Mouse (Mus musculus) frontal cortex, adult 2 months (tissue): ENCODE data around the gene Fbxo7. TPM values are rescaled to one million over a fixed set of nuclear protein-coding genes. Genes with fewer than 3 reads are reported as not detected.
A peak's percentile ranks its signal among the peaks of the same experiment; 100 is the strongest.
"Not testable (repeated sequence)": the region's sequence is repeated elsewhere in the genome, so short reads cannot be mapped to it uniquely, and the experiment has no call there.

Experiments used
- DNase-seq, 2 experiments: peaks; one replicate each; pipeline ENCODE4 v3.0.0; 2022; ENCODE audit warnings: low spot score in 1 of 2; ENCODE audit errors: extremely low spot score in 1 of 2
- polyA plus RNA-seq: library from polyadenylated mRNA; depleted of rRNA; stranded (reverse); fragments of >200 nt; gene quantifications from 2 replicates; pipeline ENCODE4 v1.2.3, GENCODE M21; 2012; rRNA removed

Fbxo7 gene
- 33.9 and 34.7 TPM in 2 replicates for polyA plus RNA-seq

DNA sequence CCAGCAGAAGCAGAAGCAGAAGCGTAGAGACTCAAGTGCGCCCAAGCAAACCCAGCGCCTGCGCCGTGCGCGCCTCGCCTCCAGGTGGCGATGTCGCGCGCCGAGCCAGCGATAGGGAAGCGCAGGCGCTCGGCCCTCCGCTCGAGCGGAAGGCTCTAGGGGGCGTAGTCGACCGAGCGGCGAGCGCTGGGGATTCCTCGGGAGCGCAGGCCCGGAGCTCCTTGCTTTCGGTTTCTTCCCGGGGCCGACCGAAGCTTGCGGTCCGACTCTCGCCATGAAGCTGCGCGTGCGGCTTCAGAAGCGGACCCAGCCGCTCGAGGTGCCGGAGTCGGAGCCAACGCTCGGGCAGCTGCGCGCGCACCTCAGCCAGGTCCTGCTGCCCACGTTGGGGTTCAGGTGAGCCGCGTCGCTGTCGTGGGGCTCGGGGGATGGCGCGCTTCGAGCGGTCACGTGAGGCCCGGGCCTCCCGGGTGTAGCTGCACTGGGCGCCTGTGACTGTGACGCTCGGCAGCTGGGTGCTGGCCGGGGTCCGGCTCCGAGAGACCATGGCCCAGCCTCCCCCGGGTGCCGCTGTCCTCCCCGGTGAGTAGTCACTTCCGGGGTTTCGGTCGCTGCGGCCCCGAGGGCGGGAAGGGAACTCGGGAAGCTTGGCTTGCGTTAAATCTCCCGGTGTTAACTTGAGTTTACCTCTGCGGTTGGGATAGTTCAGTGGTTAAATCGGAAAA lies at the start of gene Fbxo7:
Gene Fbxo7, plus strand, starts transcription at position 224 of the 725 bp plus-strand sequence.
- DNase-seq, result peak; percentile 35 to 86

DNA sequence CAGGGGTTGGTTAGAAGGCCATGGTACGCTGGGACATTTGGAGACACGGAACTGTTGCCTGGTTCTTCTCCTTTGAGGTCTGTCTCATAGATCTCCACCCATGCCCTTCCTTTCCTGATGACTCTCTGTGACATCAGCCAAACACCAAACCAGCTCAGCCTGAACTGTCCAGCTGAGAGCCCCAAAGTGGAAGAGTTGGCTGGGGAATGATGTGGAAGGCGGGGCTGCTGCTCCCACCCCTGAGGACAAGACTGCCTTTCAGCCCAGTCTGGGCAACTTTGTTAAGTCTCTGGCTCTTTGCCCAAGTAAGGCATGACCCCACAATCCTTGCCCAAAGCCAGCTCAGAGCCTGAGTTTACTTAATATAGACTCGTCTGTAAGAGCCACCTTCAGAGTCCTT lies 48.9 kb upstream of the Fbxo7 start:
- peak in 1 of 2 experiments; percentile 33 for DNase-seq

DNA sequence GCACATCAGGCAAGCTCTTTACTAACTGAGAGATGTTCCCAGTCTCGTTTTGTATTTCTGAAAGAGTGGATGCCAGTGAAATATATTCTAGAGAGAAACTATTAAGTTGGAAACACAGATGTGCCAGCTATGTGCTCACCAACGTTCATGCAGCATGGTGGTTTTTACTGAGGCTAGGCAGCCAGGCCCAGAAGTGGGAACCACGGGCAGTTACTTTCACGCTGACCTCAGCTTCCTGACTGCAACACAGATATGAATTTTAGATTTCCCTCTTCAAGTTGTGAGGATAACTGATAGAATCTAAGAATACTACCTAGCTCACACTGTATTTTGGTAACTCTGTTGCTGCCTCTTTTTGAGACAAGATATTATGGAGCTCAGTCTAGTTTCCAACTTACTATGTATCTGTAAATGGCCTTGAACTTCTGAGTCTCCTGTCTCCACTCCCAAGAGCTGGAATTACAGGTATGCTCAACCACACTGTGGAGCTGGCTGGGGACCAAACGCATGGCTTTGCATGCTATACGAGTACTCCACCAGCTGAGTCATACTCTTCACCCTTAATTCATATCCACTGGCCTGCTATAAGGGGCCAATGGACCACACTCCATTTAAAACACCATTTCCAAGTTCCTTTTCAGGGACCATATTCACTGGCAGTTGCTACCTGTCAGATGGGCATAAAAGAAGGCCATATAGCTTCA lies 32.2 kb upstream of the Fbxo7 start:
- no peak for DNase-seq

DNA sequence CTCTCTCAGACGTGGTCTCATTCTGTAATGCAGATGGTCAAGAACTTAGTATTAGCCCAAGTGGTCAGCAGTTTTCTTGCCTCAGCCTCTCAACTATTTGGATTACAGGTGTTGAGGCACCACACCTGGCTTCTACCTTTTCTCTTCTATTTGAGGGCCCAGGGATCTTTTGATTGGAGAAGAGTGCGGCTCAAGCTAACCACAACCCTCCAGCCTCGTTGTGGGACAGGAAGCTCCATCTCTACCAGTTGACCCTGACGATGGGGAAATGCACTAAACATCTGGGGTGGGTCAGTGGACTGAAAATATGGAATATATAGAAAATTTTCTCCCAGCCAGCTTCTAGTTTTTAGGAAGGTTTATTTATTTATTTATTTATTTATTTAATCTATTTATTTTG lies 29.4 kb upstream of the Fbxo7 start:
- no peak for DNase-seq

DNA sequence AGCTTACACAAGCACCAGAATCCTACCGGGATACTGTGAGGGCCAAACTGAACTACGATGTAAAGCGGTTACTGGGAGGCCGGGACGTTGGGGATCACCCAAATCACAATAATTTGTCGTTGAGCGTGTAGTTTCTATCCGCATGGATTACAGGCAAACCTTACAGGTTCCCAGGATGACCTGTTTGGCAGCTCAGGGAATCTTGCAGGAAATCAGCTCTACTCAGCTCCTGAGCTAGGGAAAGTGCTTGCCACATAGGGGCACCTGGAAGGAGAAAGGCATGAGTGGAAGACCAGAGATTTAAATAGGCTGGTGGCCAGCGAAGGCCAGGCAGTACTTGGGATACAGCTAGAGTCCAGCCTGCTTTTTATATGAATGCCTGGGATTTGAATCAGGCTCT lies 27.9 kb upstream of the Fbxo7 start:
- DNase-seq, result no peak

DNA sequence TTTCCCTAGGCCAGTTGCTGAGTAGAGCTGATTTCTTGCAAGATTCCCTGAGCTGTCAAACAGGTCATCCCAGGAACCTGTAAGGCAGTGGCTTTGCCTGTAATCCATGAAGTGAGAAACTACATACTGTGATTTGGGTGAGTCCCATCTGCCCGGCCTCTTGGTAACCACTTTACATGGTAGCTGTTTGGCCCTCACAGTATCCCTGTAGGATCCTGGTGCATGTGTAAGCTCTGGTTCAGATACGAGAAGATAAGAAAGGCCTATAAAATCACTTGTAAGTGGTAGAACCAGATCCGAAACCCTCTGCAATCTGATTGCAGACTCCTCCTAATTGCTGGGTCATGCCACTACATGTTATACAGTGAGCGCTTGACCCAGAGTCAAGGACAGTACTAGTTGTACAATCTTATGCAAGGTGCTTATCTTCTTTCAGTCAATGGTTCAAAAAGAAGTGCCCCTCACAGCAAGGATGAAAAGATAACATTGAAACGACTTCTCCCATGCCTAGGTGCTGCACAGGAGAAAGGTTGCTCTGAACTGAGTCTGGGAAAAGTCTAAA lies 27.1 kb upstream of the Fbxo7 start:
- no peak for DNase-seq

DNA sequence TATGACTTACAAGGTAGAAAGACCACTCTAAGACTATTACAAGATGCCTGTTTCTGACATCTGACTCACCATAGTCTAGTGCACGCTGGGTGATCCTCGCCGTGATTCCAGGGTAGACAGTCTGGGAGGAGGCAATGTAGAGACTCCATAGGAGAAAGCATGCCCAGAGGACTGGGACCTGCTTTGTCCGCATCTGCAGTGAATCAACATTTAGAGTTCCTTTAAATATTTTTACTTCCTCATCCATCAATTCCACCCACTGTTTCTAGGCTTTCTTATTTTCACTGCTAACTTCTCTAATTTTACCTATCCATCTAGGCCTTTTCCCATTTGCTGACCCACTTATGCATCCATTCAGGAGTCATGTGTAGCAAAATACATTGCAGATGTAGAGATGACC lies 21.3 kb upstream of the Fbxo7 start:
- DNase-seq, result no peak

DNA sequence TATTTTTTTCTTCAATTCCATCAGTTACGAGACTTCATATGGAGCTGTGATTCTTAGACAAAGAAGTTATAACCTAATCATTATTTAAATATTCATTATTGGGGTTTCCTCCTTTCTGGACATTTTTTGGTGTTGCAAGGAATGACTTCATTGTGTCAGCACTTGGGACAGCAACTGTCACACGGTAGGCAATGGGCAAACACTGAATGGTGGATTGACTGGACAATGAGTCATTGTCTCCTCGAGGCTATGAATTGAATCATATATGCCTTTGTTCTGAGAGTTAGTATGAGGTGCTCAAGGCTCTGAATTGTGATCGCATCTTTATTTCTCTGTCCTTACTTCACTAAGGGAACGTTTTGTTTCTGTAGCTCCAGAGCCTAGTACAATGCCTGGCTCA lies 15.3 kb upstream of the Fbxo7 start:
- no peak for DNase-seq

DNA sequence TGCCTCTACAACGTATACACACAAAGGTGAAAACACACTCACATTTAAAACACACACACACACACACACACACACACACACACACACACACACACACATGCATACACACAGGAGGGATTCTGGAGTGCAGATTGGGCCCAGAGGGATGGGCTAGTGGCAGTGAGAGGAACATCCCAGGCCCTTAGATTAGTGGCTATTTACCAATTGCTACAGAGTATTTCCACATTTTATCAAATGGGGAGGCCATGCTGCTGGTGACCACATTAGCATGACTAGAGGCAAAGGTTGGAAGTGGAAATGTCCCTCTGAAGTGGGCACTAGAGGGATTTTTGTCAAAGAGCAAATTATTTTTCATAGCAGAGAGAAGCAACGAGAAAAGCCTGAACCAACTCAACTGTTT lies 12.1 kb upstream of the Fbxo7 start:
- no peak for DNase-seq

DNA sequence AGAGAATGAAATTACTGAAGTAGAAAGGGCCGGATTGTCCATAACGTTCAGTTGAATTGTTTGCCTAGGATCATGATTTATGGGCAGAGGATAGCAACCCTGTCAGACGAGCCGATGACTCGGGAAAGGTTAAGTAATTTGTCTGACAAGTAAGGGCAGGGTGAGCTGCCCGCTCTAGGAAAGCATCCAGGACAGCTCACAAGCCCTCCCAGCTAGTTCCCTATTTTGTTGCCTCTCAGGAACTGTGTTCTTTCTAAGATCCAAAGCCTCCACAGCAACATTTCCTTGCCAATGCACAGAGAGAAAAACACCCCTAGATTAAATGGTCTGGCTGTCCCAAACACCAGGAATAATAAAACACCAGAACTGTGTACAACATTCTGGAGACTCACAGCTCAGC lies 11.1 kb upstream of the Fbxo7 start:
- DNase-seq, result no peak

DNA sequence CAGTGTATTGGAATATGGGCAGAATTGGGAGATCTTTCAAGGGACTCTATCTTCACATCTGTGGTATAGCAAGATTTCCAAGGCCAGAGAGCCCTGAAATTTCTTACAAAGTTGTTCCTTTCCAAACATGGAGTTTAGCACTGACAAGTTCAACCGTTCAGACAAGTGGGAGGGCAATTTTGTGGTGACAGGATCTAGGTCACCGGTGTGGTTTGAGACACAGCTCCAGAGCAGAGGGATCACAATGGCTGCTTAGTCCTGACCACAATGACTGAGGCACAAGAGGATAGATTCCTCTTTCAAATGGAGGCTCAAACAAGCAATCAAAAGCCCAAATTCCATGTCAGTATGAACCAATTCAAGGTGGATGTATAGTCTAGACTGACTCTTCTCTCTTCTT lies 10.6 kb upstream of the Fbxo7 start:
- DNase-seq, result no peak

DNA sequence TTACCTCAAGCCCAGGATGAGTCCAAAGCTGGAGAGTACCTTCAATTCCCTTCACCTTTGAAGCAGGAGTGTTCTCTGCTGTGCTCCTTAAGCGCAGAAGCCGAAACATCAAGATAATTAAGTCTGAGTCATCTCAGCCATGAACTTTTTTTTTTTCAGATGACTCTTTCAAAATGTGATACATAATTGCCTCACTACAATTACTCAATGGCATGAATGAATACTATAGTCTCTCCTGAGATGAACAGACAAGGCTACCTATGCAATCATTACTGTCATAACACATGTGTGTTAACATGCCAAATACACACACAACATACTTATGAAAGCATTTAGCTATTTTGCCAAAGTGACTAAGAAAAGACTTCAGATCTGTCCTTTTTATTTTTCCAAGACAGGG lies 10.0 kb upstream of the Fbxo7 start, which contains the start of gene Bpifc:
Gene Bpifc, minus strand, starts transcription at position 115 of the 400 bp plus-strand sequence.
- DNase-seq, result no peak

DNA sequence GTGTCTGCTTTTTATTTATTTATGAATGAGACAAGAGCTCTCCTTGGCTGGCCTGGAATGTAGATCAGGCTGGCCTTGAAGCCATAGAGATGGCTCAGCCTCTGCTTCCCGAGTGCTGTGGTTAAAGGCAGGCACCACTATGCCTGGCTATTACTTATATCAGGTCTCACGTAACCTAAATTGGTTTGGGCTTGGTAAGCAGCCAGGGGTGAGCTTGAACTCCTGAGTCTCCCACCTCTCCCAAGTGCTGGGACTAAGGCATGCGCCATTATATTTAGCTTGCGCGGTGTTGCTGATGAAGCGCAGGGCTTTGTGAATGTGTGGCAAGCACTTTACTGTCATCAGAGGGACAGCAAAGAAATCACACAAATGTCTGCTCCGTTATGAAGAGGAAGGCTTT lies 4.0 kb upstream of the Fbxo7 start:
- DNase-seq, result no peak

DNA sequence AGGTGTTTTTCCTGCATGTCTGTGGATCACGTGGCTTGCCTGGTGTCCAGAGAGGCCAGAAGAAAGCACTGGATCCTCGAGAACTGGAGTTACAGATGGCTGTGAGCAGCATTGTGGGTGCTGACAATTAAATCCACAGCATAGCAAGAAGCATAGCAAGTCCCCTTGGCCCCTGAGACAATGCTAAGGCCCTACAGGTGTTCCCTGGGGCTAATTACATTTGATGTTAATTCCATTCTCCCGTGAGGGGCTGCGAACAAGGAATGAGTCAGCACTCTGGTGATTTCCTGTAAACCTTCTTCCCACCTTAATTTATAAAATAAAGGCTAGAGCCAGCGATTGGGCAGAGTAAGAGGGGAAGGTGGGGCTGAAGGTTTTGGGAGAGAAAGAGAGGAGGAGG lies 3.0 kb upstream of the Fbxo7 start:
- no peak for DNase-seq

DNA sequence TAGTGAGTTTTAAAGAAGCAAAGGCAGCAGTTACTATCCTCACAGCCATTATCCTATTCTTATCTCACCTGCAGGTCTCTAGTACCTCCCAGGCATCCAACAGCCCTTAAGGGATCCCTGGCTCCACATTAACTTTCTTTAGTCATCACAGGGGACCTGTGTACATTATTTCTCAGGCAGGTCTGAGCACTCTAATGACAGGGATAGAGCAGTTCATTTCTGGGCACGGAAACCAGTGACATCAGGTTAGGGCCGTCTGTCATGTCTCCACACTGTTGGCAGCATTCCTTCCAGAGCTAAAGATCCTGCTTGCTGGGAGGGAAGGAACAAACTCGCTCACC lies 394 bp upstream of the Fbxo7 start:
- no peak for DNase-seq

DNA sequence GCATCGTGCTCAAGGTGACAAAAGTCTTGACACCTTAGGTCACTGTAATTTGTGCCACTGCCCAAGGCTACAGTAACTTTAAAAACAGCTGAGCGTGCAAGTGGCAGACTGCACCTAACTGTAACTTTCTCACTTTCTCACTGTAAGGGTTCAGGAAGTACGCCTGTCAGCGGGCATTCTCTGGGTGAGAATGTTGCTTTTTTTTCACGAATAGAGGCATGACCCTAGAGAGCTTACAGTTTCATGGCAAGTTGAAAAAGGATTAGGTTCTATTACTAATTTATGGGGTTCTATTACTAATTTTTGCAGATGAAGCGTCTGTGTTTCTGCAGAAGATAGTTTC lies 673 bp downstream of the Fbxo7 start:
- DNase-seq, result no peak

DNA sequence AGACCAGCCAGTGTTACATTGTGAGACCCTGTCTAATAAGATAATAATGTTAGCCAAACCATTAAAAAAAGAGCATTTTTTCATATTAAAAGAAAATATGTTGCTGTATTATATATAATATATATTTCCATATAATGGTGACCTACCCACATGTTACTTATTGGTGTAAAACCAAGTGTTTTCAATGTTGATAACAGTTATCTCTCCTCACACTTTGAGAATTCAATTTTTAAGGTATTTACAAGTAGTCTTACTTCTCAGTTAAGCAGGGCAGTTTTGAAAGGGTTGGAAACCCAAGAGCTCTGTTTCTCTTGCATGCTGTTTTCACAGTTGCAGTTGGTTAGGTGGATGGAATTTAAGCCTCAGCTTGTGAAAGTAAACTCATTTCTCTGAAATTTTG lies 1.4 kb downstream of the Fbxo7 start:
- DNase-seq, result no peak

DNA sequence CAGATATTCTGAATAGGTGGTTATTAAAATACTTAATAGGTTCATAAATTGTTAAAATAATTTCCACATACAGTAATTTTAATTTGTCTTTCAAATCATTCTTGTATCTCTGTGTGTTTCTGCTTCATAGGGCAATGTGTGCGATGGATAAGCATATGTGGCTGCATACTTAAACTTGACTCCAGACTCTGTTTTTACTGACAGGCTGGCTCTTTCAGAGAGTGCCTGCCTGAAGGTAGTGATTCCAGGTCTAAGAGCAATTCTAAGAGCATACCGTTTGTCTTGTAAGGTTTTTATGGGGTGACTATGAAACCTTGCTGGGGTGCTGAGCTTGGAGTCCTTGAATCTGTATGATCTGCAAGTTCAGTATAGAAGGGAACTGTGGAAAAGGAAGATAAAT lies 4.1 kb downstream of the Fbxo7 start:
- DNase-seq, result no peak

DNA sequence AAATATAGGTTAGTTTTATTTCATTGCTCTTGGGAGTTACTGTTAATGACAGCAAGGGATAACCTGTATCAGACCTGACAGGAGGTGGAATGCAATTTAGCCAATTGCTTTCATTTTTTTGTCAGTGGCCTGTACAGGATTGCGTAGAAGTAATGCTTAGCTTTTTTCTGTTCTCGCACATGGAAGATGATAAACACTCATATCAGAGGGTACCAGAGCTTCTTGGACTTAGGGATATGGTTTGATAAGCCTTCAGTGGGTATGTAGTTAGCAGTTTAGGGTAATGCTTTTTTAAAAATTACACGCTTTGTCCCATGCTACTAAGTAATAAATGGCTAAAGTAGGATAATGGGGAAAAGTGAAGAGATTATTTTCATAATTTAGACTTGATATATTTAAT lies 4.6 kb downstream of the Fbxo7 start:
- no peak for DNase-seq

DNA sequence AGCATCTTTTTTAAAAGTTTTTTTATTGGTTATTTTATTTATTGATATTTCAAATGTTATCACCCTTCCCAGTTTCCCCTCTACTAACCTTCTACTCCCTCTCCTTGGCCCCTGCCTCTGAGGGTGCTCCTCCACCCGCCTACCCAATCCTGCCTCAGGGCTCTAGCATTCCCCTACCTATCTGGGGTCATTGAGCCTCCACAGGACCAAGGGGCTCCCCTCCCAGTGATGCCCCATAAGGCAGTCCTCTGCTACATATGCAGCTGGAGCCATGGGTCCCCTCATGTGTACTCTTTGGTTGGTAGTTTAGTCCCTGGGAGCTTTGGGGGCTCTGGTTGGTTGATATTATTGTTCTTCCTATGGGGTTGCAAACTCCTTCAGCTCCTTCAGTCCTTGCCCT lies 5.0 kb downstream of the Fbxo7 start:
- DNase-seq, result not testable (repeated sequence)

DNA sequence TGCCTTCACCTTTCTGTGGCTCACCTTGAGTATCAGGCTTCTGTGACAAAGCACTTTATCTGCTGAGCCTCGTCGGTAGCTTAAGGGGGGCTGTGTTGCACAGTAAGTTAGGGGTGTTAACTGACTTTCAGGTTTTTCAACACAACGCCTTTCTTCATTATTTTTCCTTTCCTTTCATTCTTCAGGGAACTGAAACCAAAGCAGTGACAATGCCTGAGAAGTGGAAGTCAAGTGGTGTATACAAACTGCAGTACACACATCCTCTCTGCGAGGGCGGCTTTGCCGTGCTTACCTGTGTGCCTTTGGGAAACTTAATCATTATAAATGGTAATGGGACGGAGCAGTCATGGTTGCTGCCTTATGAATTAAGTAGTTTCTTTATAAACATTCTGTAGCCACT lies 9.0 kb downstream of the Fbxo7 start:
- DNase-seq, result no peak

DNA sequence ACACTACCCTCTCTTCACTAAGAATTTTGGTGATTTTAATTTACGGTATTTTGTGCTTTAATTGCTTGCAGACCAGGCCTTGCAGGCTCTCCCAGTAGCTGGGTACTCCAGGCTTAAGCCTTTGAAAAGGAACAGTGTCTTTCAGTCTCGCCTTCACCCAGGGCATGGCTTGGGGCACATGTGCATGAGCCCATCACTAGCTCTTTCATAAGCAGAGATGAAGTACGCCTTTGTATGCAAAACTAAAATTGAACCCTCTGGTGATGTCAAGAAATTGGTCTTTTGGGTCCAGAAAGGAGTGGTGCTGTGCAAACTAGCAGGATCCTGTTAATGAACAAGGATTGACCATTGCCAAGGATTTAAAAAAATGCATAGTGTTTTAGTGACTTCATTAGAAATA lies 10.7 kb downstream of the Fbxo7 start:
- no peak for DNase-seq
